Mouse (Mus musculus): Measurements from ENCODE around the gene Pax8. TPM values are rescaled to one million over a fixed set of nuclear protein-coding genes. Genes with fewer than 3 reads are reported as not detected.

Gene Pax8
- polyA plus RNA-seq, 1 experiment from 2014 or later, result 134 TPM

GRCm38 (mm10) chr2:24422815-24423214 is 52.6 kb downstream of the Pax8 start:
- H3K4me2 ChIP-seq (replicated peaks; ENCODE audit: low read depth, low read length), result no peak overlapping the region
- peaks cover 44% of the 10 kb centered on the region for H3K4me1 ChIP-seq (ENCODE audit: insufficient read depth, low read length)
- no peaks in the 10 kb centered on the region for H3K27me3 ChIP-seq (ENCODE audit: insufficient read depth, low read length)
- H3K36me3 ChIP-seq (ENCODE audit: insufficient read depth, low read length), result peaks cover 22% of the 10 kb centered on the region
- H3K4me3 ChIP-seq (ENCODE audit: low read length), result no peak overlapping the region
- H3K9ac ChIP-seq (replicated peaks; ENCODE audit: low read length), result no peak overlapping the region
- WGBS, result 62% methylated on average over 3 of the region's 3 CpGs
- ATAC-seq (ENCODE audit: low FRiP score, low TSS enrichment), result no peak
- peak overlapping the region; percentile 76 for H3K27ac ChIP-seq (ENCODE audit: low read length)
- H3K9me3 ChIP-seq (ENCODE audit: low read length), result no peaks in the 10 kb centered on the region

- 0 out of 2 replicates have a peak, but pooled peaks have one; percentile 32 for ATAC-seq (ENCODE audit: low FRiP score, low TSS enrichment)
- Histone ChIP-seq H3K4me3 (ENCODE audit: low read length) (no peak overlapping the region), H3K9me3 (ENCODE audit: low read length) (no peaks in the 10 kb centered on the region), H3K4me1 (ENCODE audit: insufficient read depth, low read length) (peaks cover 55% of the 10 kb centered on the region), H3K27me3 (ENCODE audit: insufficient read depth, low read length) (no peaks in the 10 kb centered on the region), H3K9ac (replicated peaks; ENCODE audit: low read length) (no peak overlapping the region), H3K36me3 (ENCODE audit: insufficient read depth, low read length) (peaks cover 22% of the 10 kb centered on the region), H3K4me2 (replicated peaks; ENCODE audit: low read depth, low read length) (no peak overlapping the region), H3K27ac (ENCODE audit: low read length) (peak overlapping the region; percentile 76)
- WGBS, result 77% methylated on average over 6 of the region's 6 CpGs
Observed at GRCm38 (mm10) chr2:24421211-24421863, 54.1 kb downstream of the Pax8 start.

- Histone ChIP-seq H3K27ac (ENCODE audit: low read length) (peak overlapping the region; percentile 96), H3K4me3 (ENCODE audit: low read length) (no peak overlapping the region), H3K9ac (replicated peaks; ENCODE audit: low read length) (no peak overlapping the region), H3K4me1 (ENCODE audit: insufficient read depth, low read length) (peaks cover 74% of the 10 kb centered on the region), H3K27me3 (ENCODE audit: insufficient read depth, low read length) (no peaks in the 10 kb centered on the region), H3K36me3 (ENCODE audit: insufficient read depth, low read length) (peaks cover 18% of the 10 kb centered on the region), H3K4me2 (replicated peaks; ENCODE audit: low read depth, low read length) (no peak overlapping the region), H3K9me3 (ENCODE audit: low read length) (no peaks in the 10 kb centered on the region)
- ATAC-seq (ENCODE audit: low FRiP score, low TSS enrichment), result no peak
- WGBS, result 79% methylated on average over 4 of the region's 4 CpGs
Observed at GRCm38 (mm10) chr2:24417564-24417963, 57.8 kb downstream of the Pax8 start.

GRCm38 (mm10) chr2:24417106-24417505 is 58.3 kb downstream of the Pax8 start:
- peak overlapping the region; percentile 5; the same call in 1 of the 2 replicates for H3K9ac ChIP-seq (replicated peaks; ENCODE audit: low read length)
- H3K36me3 ChIP-seq (ENCODE audit: insufficient read depth, low read length), result peaks cover 17% of the 10 kb centered on the region
- H3K9me3 ChIP-seq (ENCODE audit: low read length), result no peaks in the 10 kb centered on the region
- ATAC-seq (ENCODE audit: low FRiP score, low TSS enrichment), result peak; percentile 55
- H3K27ac ChIP-seq (ENCODE audit: low read length), result peak overlapping the region; percentile 96
- H3K27me3 ChIP-seq (ENCODE audit: insufficient read depth, low read length), result no peaks in the 10 kb centered on the region
- H3K4me3 ChIP-seq (ENCODE audit: low read length), result no peak overlapping the region
- peaks cover 75% of the 10 kb centered on the region for H3K4me1 ChIP-seq (ENCODE audit: insufficient read depth, low read length)
- 14% methylated on average over 2 of the region's 2 CpGs for WGBS
- H3K4me2 ChIP-seq (replicated peaks; ENCODE audit: low read depth, low read length), result no peak overlapping the region

GRCm38 (mm10) chr2:24416668-24417067 is 58.7 kb downstream of the Pax8 start:
- Histone ChIP-seq H3K4me3 (ENCODE audit: low read length) (no peak overlapping the region), H3K9me3 (ENCODE audit: low read length) (no peaks in the 10 kb centered on the region), H3K9ac (replicated peaks; ENCODE audit: low read length) (peak overlapping the region; percentile 5), H3K4me2 (replicated peaks; ENCODE audit: low read depth, low read length) (peak overlapping the region; percentile 6; the same call in 1 of the 2 replicates), H3K27me3 (ENCODE audit: insufficient read depth, low read length) (no peaks in the 10 kb centered on the region), H3K4me1 (ENCODE audit: insufficient read depth, low read length) (peaks cover 75% of the 10 kb centered on the region), H3K36me3 (ENCODE audit: insufficient read depth, low read length) (peaks cover 17% of the 10 kb centered on the region), H3K27ac (ENCODE audit: low read length) (peak overlapping the region; percentile 96)
- 10% methylated on average over 9 of the region's 9 CpGs for WGBS
- peak; percentile 78 for ATAC-seq (ENCODE audit: low FRiP score, low TSS enrichment)

GRCm38 (mm10) chr2:24413677-24414076 is 61.7 kb downstream of the Pax8 start:
- H3K36me3 ChIP-seq (ENCODE audit: insufficient read depth, low read length), result no peaks in the 10 kb centered on the region
- 0 out of 2 replicates have a peak overlapping the region, but pooled peaks have one; percentile 22 for H3K9ac ChIP-seq (replicated peaks; ENCODE audit: low read length)
- H3K4me3 ChIP-seq (ENCODE audit: low read length), result no peak overlapping the region
- peak; percentile 79 for ATAC-seq (ENCODE audit: low FRiP score, low TSS enrichment)
- no peak overlapping the region for H3K4me2 ChIP-seq (replicated peaks; ENCODE audit: low read depth, low read length)
- peaks cover 81% of the 10 kb centered on the region for H3K4me1 ChIP-seq (ENCODE audit: insufficient read depth, low read length)
- no peaks in the 10 kb centered on the region for H3K9me3 ChIP-seq (ENCODE audit: low read length)
- no peaks in the 10 kb centered on the region for H3K27me3 ChIP-seq (ENCODE audit: insufficient read depth, low read length)
- WGBS, result 28% methylated on average over 4 of the region's 4 CpGs
- peak overlapping the region; percentile 90 for H3K27ac ChIP-seq (ENCODE audit: low read length)

GRCm38 (mm10) chr2:24413172-24413571 is 62.2 kb downstream of the Pax8 start:
- H3K4me3 ChIP-seq (ENCODE audit: low read length), result no peak overlapping the region
- no peaks in the 10 kb centered on the region for H3K36me3 ChIP-seq (ENCODE audit: insufficient read depth, low read length)
- no peaks in the 10 kb centered on the region for H3K27me3 ChIP-seq (ENCODE audit: insufficient read depth, low read length)
- peak; percentile 1; the same call in 1 of the 2 replicates for ATAC-seq (ENCODE audit: low FRiP score, low TSS enrichment)
- H3K4me2 ChIP-seq (replicated peaks; ENCODE audit: low read depth, low read length), result no peak overlapping the region
- no peaks in the 10 kb centered on the region for H3K9me3 ChIP-seq (ENCODE audit: low read length)
- 0 out of 2 replicates have a peak overlapping the region, but pooled peaks have one; percentile 22 for H3K9ac ChIP-seq (replicated peaks; ENCODE audit: low read length)
- peak overlapping the region; percentile 90 for H3K27ac ChIP-seq (ENCODE audit: low read length)
- WGBS, result 28% methylated on average over 3 of the region's 3 CpGs
- peaks cover 81% of the 10 kb centered on the region for H3K4me1 ChIP-seq (ENCODE audit: insufficient read depth, low read length)

- WGBS, result 2% methylated on average over 2 of the region's 2 CpGs
- peaks cover 66% of the 10 kb centered on the region for H3K4me1 ChIP-seq (ENCODE audit: insufficient read depth, low read length)
- H3K27me3 ChIP-seq (ENCODE audit: insufficient read depth, low read length), result no peaks in the 10 kb centered on the region
- no peak overlapping the region for H3K4me3 ChIP-seq (ENCODE audit: low read length)
- no peak; the same call in 1 of the 2 replicates for ATAC-seq (ENCODE audit: low FRiP score, low TSS enrichment)
- H3K9me3 ChIP-seq (ENCODE audit: low read length), result no peaks in the 10 kb centered on the region
- H3K36me3 ChIP-seq (ENCODE audit: insufficient read depth, low read length), result no peaks in the 10 kb centered on the region
- H3K9ac ChIP-seq (replicated peaks; ENCODE audit: low read length), result no peak overlapping the region
- H3K4me2 ChIP-seq (replicated peaks; ENCODE audit: low read depth, low read length), result no peak overlapping the region
- H3K27ac ChIP-seq (ENCODE audit: low read length), result no peak overlapping the region
Observed at GRCm38 (mm10) chr2:24409166-24409565, 66.2 kb downstream of the Pax8 start.

GRCm38 (mm10) chr2:24407701-24408485 is 67.5 kb downstream of the Pax8 start:
- Histone ChIP-seq H3K4me1 (ENCODE audit: insufficient read depth, low read length) (peaks cover 54% of the 10 kb centered on the region), H3K9ac (replicated peaks; ENCODE audit: low read length) (no peak overlapping the region)
- 31% methylated on average over 4 of the region's 4 CpGs for WGBS

More at GRCm38 (mm10) chr2:24407701-24408485, 67.5 kb downstream of the Pax8 start:
- Histone ChIP-seq H3K9me3 (ENCODE audit: low read length) (no peaks in the 10 kb centered on the region), H3K4me2 (replicated peaks; ENCODE audit: low read depth, low read length) (no peak overlapping the region), H3K4me3 (ENCODE audit: low read length) (no peak overlapping the region), H3K27ac (ENCODE audit: low read length) (peak overlapping the region; percentile 72), H3K27me3 (ENCODE audit: insufficient read depth, low read length) (no peaks in the 10 kb centered on the region), H3K36me3 (ENCODE audit: insufficient read depth, low read length) (no peaks in the 10 kb centered on the region)
- peak; percentile 75 for ATAC-seq (ENCODE audit: low FRiP score, low TSS enrichment)

All from kidney, embryonic 16.5 days (tissue).